Mouse (Mus musculus): ENCODE data around the gene Ppp1r2. TPM values are rescaled to one million over a fixed set of nuclear protein-coding genes. Genes with fewer than 3 reads are reported as not detected.
A peak's percentile ranks its signal among the peaks of the same experiment; 100 is the strongest.
"Not testable (repeated sequence)": the region's sequence is repeated elsewhere in the genome, so short reads cannot be mapped to it uniquely, and the experiment has no call there.

The Ppp1r2 gene
- 99.2 and 99.9 TPM in 2 replicates for polyA plus RNA-seq (2016; fragmentation: Nextera tagmentation; extraction: Ambion mirVana)

DNA sequence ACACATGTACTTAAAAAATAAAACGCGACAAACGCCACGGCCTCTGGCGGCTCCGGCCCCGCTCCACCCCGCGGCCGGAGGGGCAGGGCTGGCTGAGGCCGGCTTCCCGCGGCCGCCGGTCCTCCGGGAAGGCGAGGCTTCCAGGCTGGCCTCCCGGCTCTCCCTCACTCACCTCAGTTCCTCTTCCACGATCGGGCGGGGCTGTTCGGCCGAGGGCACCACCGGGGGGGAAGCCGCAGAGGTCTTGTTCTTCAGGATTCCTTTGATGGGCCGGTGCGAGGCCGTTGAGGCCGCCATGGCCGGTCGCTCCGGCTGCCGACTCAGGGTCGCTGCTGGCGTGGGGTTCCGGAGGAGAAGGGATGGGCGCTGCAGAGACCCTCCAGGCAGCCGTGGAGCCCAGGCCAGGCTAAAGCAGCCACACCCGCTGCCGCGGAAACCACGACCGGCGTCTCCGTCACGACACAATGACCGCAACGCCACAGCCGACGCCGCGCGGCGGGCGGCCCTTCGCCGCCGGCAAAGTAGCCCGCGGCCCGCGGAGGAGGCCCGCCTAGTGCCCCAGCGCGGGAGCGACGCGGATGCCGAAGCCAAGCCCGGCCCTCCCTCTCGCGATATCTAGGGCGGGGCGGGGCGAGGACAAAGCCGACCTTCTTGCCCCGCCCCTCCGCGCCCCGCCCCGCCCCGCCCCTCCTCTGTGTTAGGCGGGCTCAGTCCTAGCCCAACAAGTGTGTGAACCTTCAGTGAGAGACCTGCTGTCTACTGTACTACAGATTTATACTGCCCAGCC is at the start of gene Ppp1r2:
Gene Ppp1r2, minus strand, starts transcription at position 604 of the 787 bp plus-strand sequence.
- WGBS = under 1% methylated on average over 83 of the region's 83 CpGs
- peak; percentile 94 for DNase-seq (ENCODE audit: low spot score)
- peak within 1 kb of the TSS; percentile 97 for H3K27ac ChIP-seq
- no peaks in the 10 kb centered on the region for H3K27me3 ChIP-seq (ENCODE audit: insufficient read depth, poor library complexity, severe bottlenecking)
- peaks cover 22% of the 10 kb centered on the region for H3K4me1 ChIP-seq (replicated peaks)
- H3K4me3 ChIP-seq = peak within 1 kb of the TSS; percentile 92
- peaks cover 24% of the 10 kb centered on the region for H3K36me3 ChIP-seq
- no peaks in the 10 kb centered on the region for H3K9me3 ChIP-seq

DNA sequence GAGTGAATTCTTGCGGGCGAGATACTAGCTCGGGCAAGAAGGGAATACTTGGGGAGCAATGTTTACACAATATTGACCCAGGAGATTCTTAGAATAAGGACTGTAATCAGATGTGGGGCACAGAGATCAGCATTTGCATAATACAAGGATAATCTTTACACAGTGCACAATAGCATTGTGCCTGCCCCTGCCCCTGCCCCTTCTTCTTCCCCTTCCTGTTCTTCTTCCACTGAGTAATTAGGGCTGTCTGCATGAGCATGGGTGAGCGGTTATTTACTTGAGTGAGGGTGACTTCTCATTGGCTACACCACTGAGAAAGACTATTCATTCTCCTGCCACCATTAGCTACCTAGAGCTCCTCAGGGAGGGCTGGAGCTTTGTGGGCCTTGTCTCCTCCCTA is 46.4 kb upstream of the Ppp1r2 start:
- Histone ChIP-seq H3K36me3 (no peaks in the 10 kb centered on the region), H3K27ac (no peak overlapping the region), H3K4me1 (replicated peaks) (peaks cover 8% of the 10 kb centered on the region), H3K9me3 (no peaks in the 10 kb centered on the region), H3K4me3 (no peak overlapping the region), H3K27me3 (ENCODE audit: insufficient read depth, poor library complexity, severe bottlenecking) (no peaks in the 10 kb centered on the region)
- DNase-seq (ENCODE audit: low spot score) = no peak
- WGBS = 85% methylated on average over 4 of the region's 4 CpGs

GRCm38 (mm10) chr16:31320954-31321353 is 45.9 kb upstream of the Ppp1r2 start:
- H3K9me3 ChIP-seq = no peaks in the 10 kb centered on the region
- H3K27ac ChIP-seq = no peak overlapping the region
- H3K36me3 ChIP-seq = no peaks in the 10 kb centered on the region
- no peak overlapping the region for H3K4me3 ChIP-seq
- peaks cover 8% of the 10 kb centered on the region for H3K4me1 ChIP-seq (replicated peaks)
- no peak for DNase-seq (ENCODE audit: low spot score)
- no peaks in the 10 kb centered on the region for H3K27me3 ChIP-seq (ENCODE audit: insufficient read depth, poor library complexity, severe bottlenecking)
- WGBS = 81% methylated on average over 7 of the region's 7 CpGs

DNA sequence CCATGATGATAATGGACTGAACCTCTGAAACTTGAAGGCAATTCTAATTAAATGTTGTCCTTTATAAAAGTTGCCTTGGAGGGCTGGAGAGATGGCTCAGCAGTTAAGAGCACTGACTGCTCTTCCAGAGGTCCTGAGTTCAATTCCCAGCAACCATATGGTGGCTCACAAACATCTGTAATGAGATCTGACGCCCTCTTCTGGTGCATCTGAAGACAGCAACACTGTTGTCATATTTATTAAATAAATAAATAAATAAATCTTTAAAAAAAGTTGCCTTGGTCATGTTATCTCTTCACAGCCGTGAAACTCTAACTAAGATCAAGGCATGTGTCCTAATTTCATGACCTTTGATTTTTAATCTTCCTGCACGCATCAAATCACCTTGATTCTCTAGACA is 44.6 kb upstream of the Ppp1r2 start:
- H3K4me1 ChIP-seq (replicated peaks) = peaks cover 20% of the 10 kb centered on the region
- H3K27me3 ChIP-seq (ENCODE audit: insufficient read depth, poor library complexity, severe bottlenecking); H3K36me3 ChIP-seq; H3K27ac ChIP-seq; DNase-seq (ENCODE audit: low spot score); H3K9me3 ChIP-seq; H3K4me3 ChIP-seq: not testable (repeated sequence)
- WGBS = 79% methylated on average over 3 of the region's 3 CpGs

DNA sequence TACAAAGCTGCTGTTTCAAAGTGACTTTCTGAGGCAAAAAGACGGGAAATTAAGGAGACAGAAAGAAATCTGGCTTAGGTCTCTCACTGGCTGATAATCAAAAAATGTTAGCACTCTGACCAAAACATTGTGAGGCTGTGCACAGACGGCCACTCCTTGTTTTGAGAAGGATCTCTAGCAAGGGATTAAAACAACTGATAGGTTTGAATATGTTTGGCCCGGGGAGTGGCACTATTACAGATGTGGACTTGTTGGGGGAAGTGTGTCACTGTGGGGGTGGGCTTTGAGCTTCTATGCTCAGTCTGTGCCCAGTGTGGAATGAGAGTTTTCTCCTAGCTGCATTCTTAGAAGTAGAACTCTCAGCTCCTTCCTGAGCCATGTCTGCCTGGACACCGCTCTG is 44.2 kb upstream of the Ppp1r2 start:
- Histone ChIP-seq H3K27ac (no peak overlapping the region), H3K4me1 (replicated peaks) (peaks cover 24% of the 10 kb centered on the region)

GRCm38 (mm10) chr16:31318418-31318817 is 43.3 kb upstream of the Ppp1r2 start:
- Histone ChIP-seq H3K4me1 (replicated peaks) (peaks cover 32% of the 10 kb centered on the region), H3K9me3 (no peaks in the 10 kb centered on the region), H3K27me3 (ENCODE audit: insufficient read depth, poor library complexity, severe bottlenecking) (no peaks in the 10 kb centered on the region), H3K4me3 (no peak overlapping the region), H3K27ac (no peak overlapping the region), H3K36me3 (no peaks in the 10 kb centered on the region)
- no peak for DNase-seq (ENCODE audit: low spot score)
- 79% methylated on average over 2 of the region's 2 CpGs for WGBS

More for the DNA sequence above, 44.2 kb upstream of the Ppp1r2 start:
- H3K9me3 ChIP-seq = no peaks in the 10 kb centered on the region
- 74% methylated on average over 4 of the region's 4 CpGs for WGBS
- no peaks in the 10 kb centered on the region for H3K36me3 ChIP-seq
- no peak for DNase-seq (ENCODE audit: low spot score)
- H3K4me3 ChIP-seq = no peak overlapping the region
- no peaks in the 10 kb centered on the region for H3K27me3 ChIP-seq (ENCODE audit: insufficient read depth, poor library complexity, severe bottlenecking)

DNA sequence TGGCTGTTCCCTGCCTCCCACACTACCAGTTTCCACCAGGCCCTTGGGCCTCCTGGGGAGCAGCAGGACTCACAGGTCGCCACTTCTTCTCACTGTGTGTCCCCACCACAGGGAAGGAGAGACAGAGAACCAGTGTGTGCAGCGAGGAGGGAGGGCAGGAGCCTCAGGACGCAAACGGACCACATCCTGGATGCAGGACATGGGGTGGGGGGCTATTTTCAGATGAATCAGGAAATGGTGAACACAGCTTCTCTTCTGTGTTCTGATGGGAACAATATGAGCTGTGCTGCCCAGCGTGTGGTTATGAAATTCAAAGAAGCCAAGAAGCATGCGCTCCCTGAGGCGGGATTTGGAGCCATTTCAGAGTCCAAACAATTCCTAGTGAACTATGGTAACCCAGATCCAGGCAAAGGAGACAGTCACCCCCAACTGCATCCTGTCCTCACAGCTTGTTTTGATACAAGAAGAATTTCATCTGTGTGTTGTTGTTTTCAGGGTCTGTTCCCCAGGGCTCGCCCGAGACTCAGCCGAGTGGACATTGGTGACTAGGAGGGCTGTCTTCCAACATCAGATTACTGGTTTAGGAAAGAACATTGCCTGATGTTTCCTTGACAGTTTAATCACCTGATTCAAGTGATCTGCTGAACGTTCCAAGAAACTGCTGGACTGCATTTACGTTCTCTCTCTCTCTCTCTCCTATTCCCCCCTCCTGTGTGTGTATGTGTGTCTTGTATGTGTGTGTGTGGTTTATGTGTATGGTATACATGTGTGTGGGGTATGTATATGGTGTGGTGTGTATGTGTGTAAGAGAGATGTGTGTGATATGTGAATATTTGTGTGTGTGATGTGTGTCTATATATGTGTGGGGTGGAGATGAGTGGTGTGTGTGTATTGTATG is 41.4 kb upstream of the Ppp1r2 start:
- not testable (repeated sequence) for H3K9me3 ChIP-seq; H3K27me3 ChIP-seq (ENCODE audit: insufficient read depth, poor library complexity, severe bottlenecking); H3K36me3 ChIP-seq; H3K4me3 ChIP-seq; DNase-seq (ENCODE audit: low spot score)
- Histone ChIP-seq H3K4me1 (replicated peaks) (peaks cover 37% of the 10 kb centered on the region), H3K27ac (peak overlapping the region; percentile 76; the same call in 1 of the 2 replicates)
- 61% methylated on average over 12 of the region's 12 CpGs for WGBS

DNA sequence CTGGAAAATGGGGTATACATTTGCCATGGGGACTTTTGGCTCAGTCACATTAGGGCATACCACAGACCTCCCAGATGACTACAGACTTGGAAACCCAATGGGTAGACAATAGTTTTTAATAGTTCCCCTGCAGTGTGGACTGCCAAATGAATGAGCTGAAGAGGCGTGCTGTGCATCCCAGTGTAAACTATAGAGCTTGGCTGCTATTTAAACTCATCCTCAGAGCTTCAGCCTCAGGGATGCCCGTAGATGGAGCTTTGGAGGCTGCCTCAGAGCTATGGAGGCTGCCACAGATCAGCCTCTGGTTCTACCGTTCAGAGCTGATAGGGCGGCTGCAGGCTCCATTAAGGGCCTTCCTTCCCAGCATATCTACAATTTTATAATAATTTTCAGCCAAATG is 40.2 kb upstream of the Ppp1r2 start:
- H3K4me1 ChIP-seq (replicated peaks) = peaks cover 47% of the 10 kb centered on the region
- WGBS = 79% methylated on average over 4 of the region's 4 CpGs

GRCm38 (mm10) chr16:31314497-31315233 is 39.6 kb upstream of the Ppp1r2 start, which contains the start of gene Apod:
TSS of gene Apod (minus strand) at chr16:31314808.
- Histone ChIP-seq H3K36me3 (no peaks in the 10 kb centered on the region), H3K9me3 (no peaks in the 10 kb centered on the region), H3K27ac (peak within 1 kb of the TSS; percentile 76), H3K4me1 (replicated peaks) (peaks cover 48% of the 10 kb centered on the region), H3K4me3 (no peak within 1 kb of the TSS), H3K27me3 (ENCODE audit: insufficient read depth, poor library complexity, severe bottlenecking) (no peaks in the 10 kb centered on the region)
- WGBS = 38% methylated on average over 9 of the region's 9 CpGs
- no peak for DNase-seq (ENCODE audit: low spot score)

More for the DNA sequence above, 40.2 kb upstream of the Ppp1r2 start:
- H3K4me3 ChIP-seq = no peak overlapping the region
- peak overlapping the region; percentile 76; the same call in 1 of the 2 replicates for H3K27ac ChIP-seq
- no peaks in the 10 kb centered on the region for H3K9me3 ChIP-seq
- no peaks in the 10 kb centered on the region for H3K27me3 ChIP-seq (ENCODE audit: insufficient read depth, poor library complexity, severe bottlenecking)
- H3K36me3 ChIP-seq = no peaks in the 10 kb centered on the region
- no peak for DNase-seq (ENCODE audit: low spot score)

- Histone ChIP-seq H3K4me3 (no peak overlapping the region), H3K36me3 (no peaks in the 10 kb centered on the region), H3K9me3 (no peaks in the 10 kb centered on the region), H3K4me1 (replicated peaks) (peaks cover 48% of the 10 kb centered on the region), H3K27ac (peak overlapping the region; percentile 69; the same call in 1 of the 2 replicates), H3K27me3 (ENCODE audit: insufficient read depth, poor library complexity, severe bottlenecking) (no peaks in the 10 kb centered on the region)
- WGBS = 57% methylated on average over 2 of the region's 2 CpGs
- no peak for DNase-seq (ENCODE audit: low spot score)
Observed at GRCm38 (mm10) chr16:31313611-31314010, 38.5 kb upstream of the Ppp1r2 start.

DNA sequence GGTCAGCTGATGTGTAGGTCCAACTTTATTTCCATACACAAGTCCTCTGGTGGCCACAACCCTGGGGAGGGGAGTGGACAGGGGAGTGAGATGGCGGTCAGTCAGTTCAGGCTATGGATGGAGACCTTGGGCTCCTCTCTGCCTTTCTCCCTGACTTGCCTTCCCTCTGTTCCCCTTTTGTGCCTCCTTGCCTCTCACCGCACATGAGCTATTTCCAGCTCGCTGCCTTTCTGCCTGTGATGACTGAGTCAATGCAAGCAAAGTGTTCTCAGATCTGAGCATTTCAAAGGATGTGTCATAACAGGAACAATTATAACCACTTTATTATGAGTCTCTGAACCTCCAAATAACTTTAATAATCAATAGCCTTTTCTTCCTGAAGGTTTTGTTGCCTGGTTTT is 37.2 kb upstream of the Ppp1r2 start:
- no peak overlapping the region for H3K27ac ChIP-seq
- no peaks in the 10 kb centered on the region for H3K9me3 ChIP-seq
- H3K4me3 ChIP-seq = no peak overlapping the region
- 69% methylated on average over 3 of the region's 3 CpGs for WGBS
- H3K4me1 ChIP-seq (replicated peaks) = peaks cover 48% of the 10 kb centered on the region
- DNase-seq (ENCODE audit: low spot score) = no peak
- no peaks in the 10 kb centered on the region for H3K36me3 ChIP-seq
- H3K27me3 ChIP-seq (ENCODE audit: insufficient read depth, poor library complexity, severe bottlenecking) = no peaks in the 10 kb centered on the region

- Histone ChIP-seq H3K27ac (no peak overlapping the region), H3K4me3 (no peak overlapping the region), H3K4me1 (replicated peaks) (peaks cover 21% of the 10 kb centered on the region), H3K36me3 (no peaks in the 10 kb centered on the region), H3K9me3 (no peaks in the 10 kb centered on the region), H3K27me3 (ENCODE audit: insufficient read depth, poor library complexity, severe bottlenecking) (no peaks in the 10 kb centered on the region)
- DNase-seq (ENCODE audit: low spot score) = no peak
- 71% methylated on average over 5 of the region's 5 CpGs for WGBS
Observed at GRCm38 (mm10) chr16:31305199-31305919, 30.3 kb upstream of the Ppp1r2 start.

All from hindbrain, embryonic 10.5 days (tissue).